Mouse (Mus musculus) layer of hippocampus, adult 9-10 months (tissue): Measurements from ENCODE around the gene 0610040J01Rik.
A peak's percentile ranks its signal among the peaks of the same experiment; 100 is the strongest.
"Not testable (repeated sequence)": the region's sequence is repeated elsewhere in the genome, so short reads cannot be mapped to it uniquely, and the experiment has no call there.

Experiments used
- DNase-seq: peaks from one replicate; pipeline ENCODE4 v3.0.0; 2022; ENCODE audit warnings: low spot score

Gene 0610040J01Rik

DNA sequence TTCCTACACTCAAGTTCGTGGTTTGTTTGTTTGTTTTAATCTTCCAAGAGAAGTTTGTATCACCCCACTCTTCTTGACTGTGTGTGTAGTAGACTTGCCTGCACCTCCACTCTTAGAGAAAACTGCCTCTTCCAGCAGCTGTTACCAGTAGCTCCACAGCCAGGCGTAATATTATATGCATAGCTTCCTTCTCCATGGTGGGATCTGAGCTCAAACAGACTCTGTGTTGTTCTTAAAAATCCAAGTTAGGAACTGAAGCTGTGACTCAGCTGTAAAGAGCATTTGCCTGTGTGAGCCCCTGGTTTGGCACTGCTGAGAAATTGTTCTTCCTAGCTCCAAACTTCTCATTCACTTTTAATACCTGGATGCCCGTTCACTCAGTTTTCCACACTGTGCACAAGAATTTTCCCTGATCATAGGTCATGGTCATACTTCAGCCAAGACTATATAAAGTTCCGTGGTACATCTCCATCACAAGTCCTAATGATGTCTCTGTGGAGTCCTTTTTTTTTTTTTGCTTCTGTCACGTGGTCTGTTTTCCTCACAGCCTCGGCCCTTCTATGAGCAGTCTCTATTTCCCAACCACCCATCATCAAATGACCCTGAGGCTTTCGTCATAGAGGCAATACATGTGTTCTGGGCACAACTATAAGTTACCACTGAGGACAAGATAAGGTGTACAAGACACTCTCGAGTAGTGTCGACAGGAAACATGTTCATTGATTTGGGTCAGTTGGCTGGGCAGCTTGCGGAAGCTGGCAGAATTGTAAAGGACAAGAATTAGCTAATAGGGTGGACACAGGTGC lies 16.4 kb downstream of the 0610040J01Rik start:
- DNase-seq = no peak

DNA sequence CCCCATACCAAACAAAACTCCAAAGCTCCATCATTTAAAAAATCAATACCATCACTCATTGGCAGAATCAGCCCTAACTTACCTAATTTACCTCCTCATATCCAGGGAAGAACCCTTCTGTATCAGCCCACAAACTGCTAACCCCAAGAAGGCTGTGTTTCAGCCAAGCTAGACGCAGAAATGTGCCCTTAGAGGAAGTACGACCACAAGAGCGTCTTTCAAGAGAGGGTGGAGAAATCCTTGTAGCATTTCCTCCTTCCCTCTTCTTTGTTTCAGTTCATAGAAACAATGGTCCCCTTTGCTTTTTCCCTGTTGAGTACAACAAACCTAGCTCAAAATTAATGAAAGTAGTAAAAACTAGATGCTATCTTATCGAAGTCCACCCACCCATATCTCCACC lies 18.9 kb downstream of the 0610040J01Rik start:
- DNase-seq = no peak

DNA sequence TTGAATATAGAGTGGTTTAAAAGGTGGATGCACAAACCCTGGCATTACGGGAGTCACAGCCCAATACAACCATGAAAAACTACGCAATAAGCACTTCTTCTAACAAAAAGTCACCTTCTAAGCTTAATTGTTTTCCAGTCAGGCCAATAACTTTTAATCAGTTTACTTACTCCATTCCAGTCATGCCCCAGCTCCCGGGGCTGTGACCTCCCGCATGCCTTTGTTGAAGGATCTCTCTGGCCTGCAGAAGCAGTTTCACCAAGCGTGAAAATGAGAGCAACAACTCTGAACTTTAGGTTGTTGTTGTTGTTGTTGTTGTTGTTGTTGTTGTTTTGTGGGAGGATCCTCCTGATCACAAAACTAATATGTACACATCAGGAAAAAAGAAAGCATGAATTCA lies 21.8 kb downstream of the 0610040J01Rik start:
- no peak for DNase-seq

DNA sequence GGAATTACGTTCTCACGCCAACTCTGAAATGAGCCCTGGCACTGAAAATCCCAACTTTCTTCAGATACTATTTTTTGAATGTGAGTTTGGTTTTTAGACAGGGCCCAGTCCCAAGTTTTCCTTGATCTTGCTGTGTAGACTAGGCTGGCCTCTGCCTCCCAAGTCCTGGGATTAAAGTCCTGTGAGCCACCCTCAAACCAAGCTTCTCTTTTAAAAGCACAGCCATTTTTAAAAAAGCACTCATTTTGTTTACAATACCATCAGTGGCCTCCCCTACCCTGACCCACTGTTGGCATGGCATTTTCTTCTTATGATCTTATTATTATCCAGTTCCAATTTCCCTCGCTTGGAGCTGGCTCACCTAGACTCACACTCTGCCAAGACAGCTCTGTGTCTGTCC lies 22.3 kb downstream of the 0610040J01Rik start:
- DNase-seq = no peak

DNA sequence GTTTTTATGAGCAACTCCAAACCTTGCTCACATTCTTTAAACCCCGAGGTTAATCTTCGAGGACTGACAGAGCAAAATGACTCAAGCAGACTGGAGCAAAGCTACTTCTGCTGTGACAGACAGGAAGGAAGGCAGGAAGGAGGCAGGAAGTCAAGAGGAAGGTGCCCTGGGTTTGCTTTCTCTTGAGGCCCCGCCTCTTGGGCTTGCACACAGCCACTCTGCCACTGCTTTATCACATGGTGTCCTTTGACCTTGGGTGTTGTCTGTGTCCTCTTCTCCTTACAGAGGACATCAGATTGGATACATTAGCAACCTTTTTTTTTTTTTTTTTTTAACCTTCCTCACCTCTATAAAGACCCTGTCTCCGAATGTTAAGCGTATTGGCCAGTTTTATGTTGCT lies 25.0 kb downstream of the 0610040J01Rik start:
- DNase-seq = no peak

- DNase-seq = no peak
Measured at GRCm38 (mm10) chr5:63837851-63838250, 25.7 kb downstream of the 0610040J01Rik start.

DNA sequence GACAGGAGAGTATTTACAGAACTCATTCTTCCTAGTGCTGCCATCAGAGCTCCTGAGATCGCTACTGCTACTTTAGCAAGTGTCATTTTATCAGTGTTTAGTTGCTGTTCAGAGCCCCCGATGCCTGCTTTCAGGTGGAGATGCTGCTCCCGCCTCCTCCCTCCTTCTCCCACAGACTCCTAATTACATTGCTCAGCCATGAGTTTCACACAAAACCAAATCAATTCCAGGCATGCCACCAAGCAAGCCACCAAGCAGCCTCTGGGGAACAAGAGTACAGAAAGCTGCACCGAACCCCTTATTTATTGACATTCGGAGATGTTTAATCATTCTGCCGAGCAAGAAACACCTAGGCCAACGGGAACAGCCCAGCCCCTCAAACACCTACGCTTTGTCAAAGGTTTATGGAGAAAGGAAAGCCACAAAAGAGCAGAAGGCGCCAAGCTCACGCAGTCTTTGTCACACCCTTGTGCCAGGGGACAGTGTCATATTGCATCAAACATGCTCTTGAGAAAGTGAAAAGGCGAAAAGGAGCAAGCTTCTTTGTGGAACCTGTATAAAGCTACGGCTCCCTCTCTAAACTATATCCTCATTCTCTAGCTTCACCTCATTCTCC lies 27.7 kb downstream of the 0610040J01Rik start:
- DNase-seq = no peak

- DNase-seq = no peak
Measured at GRCm38 (mm10) chr5:63847080-63847479, 34.9 kb downstream of the 0610040J01Rik start.

GRCm38 (mm10) chr5:63847541-63848226 lies 35.5 kb downstream of the 0610040J01Rik start:
- DNase-seq = no peak

GRCm38 (mm10) chr5:63858901-63859300 lies 46.7 kb downstream of the 0610040J01Rik start:
- DNase-seq = no peak

- no peak for DNase-seq
Measured at GRCm38 (mm10) chr5:63867421-63867820, 55.3 kb downstream of the 0610040J01Rik start.

- peak; percentile 4 for DNase-seq
Measured at GRCm38 (mm10) chr5:63872176-63872932, 60.2 kb downstream of the 0610040J01Rik start.

GRCm38 (mm10) chr5:63874880-63875279 lies 62.7 kb downstream of the 0610040J01Rik start:
- DNase-seq = no peak

DNA sequence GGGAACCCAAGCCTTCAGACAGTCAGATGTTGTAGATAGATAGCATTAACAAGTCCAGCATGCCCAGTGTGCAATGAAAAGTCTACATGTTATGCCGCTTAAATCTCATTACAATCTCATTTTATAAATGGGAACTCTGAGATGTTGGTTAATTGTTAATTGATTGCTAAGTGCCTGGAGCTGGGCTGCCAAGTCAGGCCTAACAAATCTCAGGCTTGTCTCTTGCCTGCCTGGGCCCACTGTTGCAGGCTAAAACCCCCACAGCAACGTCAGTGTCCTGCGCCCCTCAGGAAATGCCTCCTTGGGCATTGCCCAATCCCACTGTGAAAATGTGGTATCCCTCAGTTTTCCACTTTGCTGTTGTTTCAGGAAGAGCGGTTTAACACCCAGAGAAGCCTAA lies 63.9 kb downstream of the 0610040J01Rik start:
- DNase-seq = no peak

DNA sequence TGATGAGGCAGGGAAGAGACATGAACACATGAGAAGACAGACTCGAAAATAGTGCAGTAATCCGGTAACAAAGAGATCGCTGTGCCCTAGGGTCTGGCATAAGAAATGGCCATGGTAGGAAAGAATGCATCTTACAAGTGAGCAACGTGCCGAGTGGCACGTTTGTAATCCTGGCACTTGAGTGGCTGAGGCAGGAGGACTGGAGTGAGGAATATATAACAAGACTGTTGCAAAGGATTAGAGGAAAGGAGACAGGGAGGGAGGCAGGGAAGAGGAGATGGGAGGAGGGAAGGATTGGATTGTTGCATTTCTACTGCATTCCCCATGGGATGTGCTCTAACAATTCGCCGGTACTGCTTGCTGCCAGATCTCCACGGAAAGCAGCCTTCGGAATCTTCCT lies 66.9 kb downstream of the 0610040J01Rik start:
- DNase-seq = no peak

GRCm38 (mm10) chr5:63886292-63886691 lies 74.1 kb downstream of the 0610040J01Rik start:
- no peak for DNase-seq

- DNase-seq = peak; percentile 35
Measured at GRCm38 (mm10) chr5:63886709-63887108, 74.5 kb downstream of the 0610040J01Rik start.

GRCm38 (mm10) chr5:63887111-63887510 lies 74.9 kb downstream of the 0610040J01Rik start:
- no peak for DNase-seq

GRCm38 (mm10) chr5:63891241-63891640 lies 79.1 kb downstream of the 0610040J01Rik start:
- DNase-seq = no peak

DNA sequence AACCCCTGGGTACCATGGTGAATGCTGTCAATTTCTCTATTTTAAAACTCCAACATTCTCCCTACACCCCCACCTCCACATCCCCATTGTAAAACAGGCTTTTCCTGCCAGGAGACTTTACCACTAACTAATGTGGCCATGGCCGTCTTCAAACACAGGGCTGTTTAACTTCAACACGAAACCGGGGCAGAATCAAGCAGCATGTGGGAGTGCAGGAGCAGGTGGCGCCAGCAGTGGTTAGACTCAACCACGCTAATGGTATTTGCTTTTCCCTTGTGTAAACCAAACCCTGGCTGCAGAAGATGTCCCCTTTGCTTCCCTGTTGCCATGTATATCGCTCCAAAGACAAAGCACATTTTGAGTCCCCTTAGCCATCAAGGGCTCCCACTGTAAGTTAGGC lies 79.7 kb downstream of the 0610040J01Rik start:
- DNase-seq = no peak

DNA sequence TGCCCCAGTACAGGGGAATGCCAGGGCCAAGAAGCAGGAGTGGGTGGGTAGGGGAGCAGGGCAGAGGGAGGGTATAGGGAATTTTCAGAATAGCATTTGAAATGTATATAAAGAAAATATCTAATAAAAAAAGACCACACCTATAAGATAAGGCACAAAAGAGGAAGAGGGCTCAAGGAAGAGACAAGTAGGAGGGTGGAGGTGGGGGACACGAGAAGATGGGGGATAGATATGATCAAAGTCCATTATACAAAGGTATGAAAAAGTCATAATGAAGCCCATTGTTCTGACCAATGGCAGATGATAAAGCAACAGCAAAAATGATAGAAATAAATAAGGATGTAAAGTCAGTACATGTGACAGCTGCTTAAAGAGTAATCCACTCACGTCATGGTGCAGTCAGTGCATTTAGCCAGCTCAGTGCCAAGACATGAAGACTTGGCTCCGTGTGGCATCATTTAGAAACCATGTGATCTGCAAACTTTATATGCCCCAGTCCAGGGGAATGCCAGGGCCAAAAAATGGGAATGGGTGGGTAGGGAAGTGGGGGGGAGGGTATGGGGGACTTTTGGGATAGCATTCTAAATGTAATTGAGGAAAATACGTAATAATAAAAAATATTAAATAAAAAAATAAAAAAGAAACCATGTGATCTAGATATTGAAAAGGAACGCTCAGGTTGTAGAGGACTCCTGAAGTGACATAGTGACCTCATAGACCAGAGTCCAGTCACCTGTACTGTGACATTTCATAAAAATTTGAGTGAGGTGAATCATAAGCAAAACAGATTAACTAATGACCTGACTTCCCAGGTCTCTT lies 85.0 kb downstream of the 0610040J01Rik start:
- DNase-seq = not testable (repeated sequence)

- DNase-seq = no peak
Measured at GRCm38 (mm10) chr5:63897820-63898110, 85.6 kb downstream of the 0610040J01Rik start.
